Mouse (Mus musculus) thymus, adult 2 months (tissue): ENCODE data around the gene Arfgef2. TPM values are rescaled to one million over a fixed set of nuclear protein-coding genes. Genes with fewer than 3 reads are reported as not detected.

Experiments
- DNase-seq: peaks from one replicate; pipeline ENCODE4 v3.0.0; 2021
- H3K27ac ChIP-seq: fragments of 200-500 bp; 2 replicates; pipeline ENCODE4 v1.5.1; 2012; ENCODE audit warnings: low read length, control low read depth; ENCODE audit not compliant: control insufficient read depth, insufficient read depth
- H3K27me3 ChIP-seq: fragments of 200-500 bp; 2 replicates; pipeline ENCODE4 v1.6.1; 2012; ENCODE audit warnings: mild to moderate bottlenecking, low read length, moderate library complexity, mixed read lengths; ENCODE audit not compliant: control insufficient read depth, insufficient read depth
- H3K36me3 ChIP-seq: fragments of 200-500 bp; 2 replicates; pipeline ENCODE4 v1.6.1; 2012; ENCODE audit warnings: mild to moderate bottlenecking, low read length, moderate library complexity; ENCODE audit not compliant: control insufficient read depth, insufficient read depth
- H3K4me1 ChIP-seq: fragments of 200-500 bp; replicated peaks from 2 replicates; pipeline ENCODE4 v1.6.1; 2012; ENCODE audit warnings: low read length; ENCODE audit not compliant: control insufficient read depth, insufficient read depth
- H3K4me3 ChIP-seq: fragments of 200-500 bp; 2 replicates; pipeline ENCODE4 v1.5.1; 2012; ENCODE audit warnings: mild to moderate bottlenecking, low read length, control low read depth, moderate library complexity; ENCODE audit not compliant: control insufficient read depth, insufficient read depth
- CTCF ChIP-seq: fragments of 200-500 bp; IDR thresholded peaks from 2 replicates; pipeline ENCODE4 v1.5.1; 2012; ENCODE audit warnings: mild to moderate bottlenecking, control low read depth, low read length, moderate library complexity, borderline replicate concordance; ENCODE audit not compliant: control insufficient read depth, poor library complexity, insufficient read depth; ENCODE audit errors: extremely low read depth
- POLR2A ChIP-seq: fragments of 200-500 bp; IDR thresholded peaks from 2 replicates; pipeline ENCODE4 v1.6.1; 2012; ENCODE audit warnings: mild to moderate bottlenecking, low read length, control low read depth, moderate library complexity; ENCODE audit not compliant: control insufficient read depth, poor library complexity, insufficient read depth; ENCODE audit errors: extremely low read depth
- WGBS: fragments of 180-500 bp; shearing (Covaris S2); methylation state at CpG from one replicate; pipeline ENCODE4 v1.1.7; 2018; 5-methylcytosine and 5-hydroxymethylcytosine counted together
- polyA plus RNA-seq: library from polyadenylated mRNA; depleted of rRNA; stranded (reverse); fragments of >200 nt; gene quantifications from 2 replicates; pipeline ENCODE4 v1.2.3, GENCODE M21; 2012

Gene Arfgef2
- polyA plus RNA-seq, 1 experiment, result 18.7 TPM

- no peak for DNase-seq
- TF ChIP-seq POLR2A (no peak), CTCF (no peak)
- H3K27ac ChIP-seq, result no peak overlapping the region
- H3K4me3 ChIP-seq, result no peak overlapping the region
- H3K27me3 ChIP-seq, result no peaks in the 10 kb centered on the region
- no peaks in the 10 kb centered on the region for H3K36me3 ChIP-seq
- H3K4me1 ChIP-seq, result peaks cover 14% of the 10 kb centered on the region
- WGBS, result 84% methylated on average over 12 of the region's 12 CpGs
These were observed 22.9 kb downstream of the Arfgef2 start for GRCm38 (mm10) chr2:166828306-166828705.

DNA sequence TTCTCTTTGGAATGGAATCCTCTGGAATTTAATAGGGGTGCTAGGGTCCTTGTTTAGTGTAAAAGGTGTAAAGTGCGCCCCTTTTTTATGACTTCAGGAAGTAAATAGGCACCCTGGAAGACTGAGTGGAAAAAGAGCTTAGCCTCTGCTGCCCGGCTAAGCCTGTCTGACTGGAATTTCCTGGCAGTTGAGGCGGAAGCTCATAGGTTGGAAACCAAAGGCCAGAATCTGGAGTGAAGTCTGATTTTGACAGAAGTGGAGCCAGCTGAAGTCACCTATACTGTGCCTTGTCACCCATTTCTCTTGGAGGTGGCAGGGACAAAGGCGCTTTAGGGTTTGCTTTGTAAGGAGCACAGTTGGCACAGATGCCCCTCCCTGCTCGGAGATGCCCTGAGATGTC, 25.0 kb downstream of the Arfgef2 start:
- DNase-seq, result no peak
- peaks cover under 1% of the 10 kb centered on the region; the same call in 1 of the 2 replicates for H3K36me3 ChIP-seq
- H3K4me1 ChIP-seq, result peaks cover 11% of the 10 kb centered on the region
- no peaks in the 10 kb centered on the region for H3K27me3 ChIP-seq
- H3K27ac ChIP-seq, result no peak overlapping the region
- 96% methylated on average over 5 of the region's 5 CpGs for WGBS
- no peak overlapping the region for H3K4me3 ChIP-seq
- TF ChIP-seq CTCF (no peak), POLR2A (no peak)

DNA sequence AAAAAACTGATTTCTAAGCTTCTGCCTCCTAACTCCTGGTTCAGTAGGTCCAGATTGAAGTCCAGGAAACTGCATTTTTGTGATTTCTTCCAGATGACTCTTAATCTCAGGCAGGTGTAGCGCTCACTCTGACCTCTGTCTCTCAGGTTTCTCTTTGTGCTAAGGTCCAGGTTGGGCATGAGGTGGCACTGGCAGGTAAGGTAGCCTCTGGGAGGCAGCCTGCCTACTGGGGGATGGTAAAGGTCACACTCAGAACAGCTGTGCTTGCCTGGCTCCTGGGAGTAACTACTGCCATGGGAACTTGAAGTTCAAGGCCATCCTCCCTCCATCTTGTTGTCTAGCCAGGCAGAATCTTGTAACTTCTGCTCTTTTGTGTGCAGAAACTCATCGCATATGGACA, 28.7 kb downstream of the Arfgef2 start:
- Histone ChIP-seq H3K36me3 (peaks cover 18% of the 10 kb centered on the region), H3K27ac (no peak overlapping the region), H3K27me3 (no peaks in the 10 kb centered on the region), H3K4me3 (no peak overlapping the region), H3K4me1 (no peaks in the 10 kb centered on the region)
- 98% methylated on average over 2 of the region's 2 CpGs for WGBS
- no peak for TF ChIP-seq POLR2A
- no peak for TF ChIP-seq CTCF
- DNase-seq, result no peak

GRCm38 (mm10) chr2:166834796-166835195, 29.4 kb downstream of the Arfgef2 start:
- TF ChIP-seq POLR2A (no peak), CTCF (no peak)
- WGBS, result 98% methylated on average over 4 of the region's 4 CpGs
- Histone ChIP-seq H3K27ac (no peak overlapping the region), H3K36me3 (peaks cover 18% of the 10 kb centered on the region), H3K4me1 (no peaks in the 10 kb centered on the region), H3K4me3 (no peak overlapping the region), H3K27me3 (no peaks in the 10 kb centered on the region)
- no peak for DNase-seq

DNA sequence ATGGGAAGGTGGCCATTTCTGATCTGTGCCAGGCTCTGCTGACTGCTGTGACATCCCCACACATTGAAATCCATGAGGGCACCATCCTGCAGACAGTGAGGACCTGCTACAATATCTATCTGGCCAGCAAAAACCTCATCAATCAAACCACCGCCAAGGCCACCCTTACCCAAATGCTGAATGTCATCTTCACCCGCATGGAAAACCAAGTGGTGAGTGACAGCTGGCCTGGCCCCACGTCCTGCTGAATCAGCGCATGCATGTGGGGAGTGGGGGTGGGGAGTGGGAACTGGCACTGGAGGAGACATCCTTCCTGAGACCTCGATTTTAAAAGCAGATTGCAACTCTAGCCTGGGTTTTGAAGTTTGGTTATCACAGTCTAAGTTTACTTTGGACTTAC, 30.2 kb downstream of the Arfgef2 start:
- no peak for DNase-seq
- TF ChIP-seq POLR2A (no peak), CTCF (no peak)
- H3K27me3 ChIP-seq, result no peaks in the 10 kb centered on the region
- peaks cover 18% of the 10 kb centered on the region for H3K36me3 ChIP-seq
- H3K4me3 ChIP-seq, result no peak overlapping the region
- H3K27ac ChIP-seq, result no peak overlapping the region
- 52% methylated on average over 5 of the region's 5 CpGs for WGBS
- no peaks in the 10 kb centered on the region for H3K4me1 ChIP-seq

GRCm38 (mm10) chr2:166841813-166842212, 36.4 kb downstream of the Arfgef2 start:
- H3K4me1 ChIP-seq, result no peaks in the 10 kb centered on the region
- no peak overlapping the region for H3K4me3 ChIP-seq
- H3K27me3 ChIP-seq, result no peaks in the 10 kb centered on the region
- WGBS, result 88% methylated on average over 4 of the region's 4 CpGs
- no peak for DNase-seq
- H3K27ac ChIP-seq, result no peak overlapping the region
- H3K36me3 ChIP-seq, result peaks cover 3% of the 10 kb centered on the region; the same call in 1 of the 2 replicates
- no peak for TF ChIP-seq CTCF
- TF ChIP-seq POLR2A, result no peak

- H3K4me3 ChIP-seq, result no peak overlapping the region
- DNase-seq, result no peak
- no peak for TF ChIP-seq CTCF
- no peak for TF ChIP-seq POLR2A
- H3K4me1 ChIP-seq, result no peaks in the 10 kb centered on the region
- no peak overlapping the region for H3K27ac ChIP-seq
- H3K27me3 ChIP-seq, result no peaks in the 10 kb centered on the region
- H3K36me3 ChIP-seq, result peaks cover 25% of the 10 kb centered on the region
- WGBS, result 94% methylated on average over 11 of the region's 11 CpGs
These were observed 45.3 kb downstream of the Arfgef2 start for GRCm38 (mm10) chr2:166850691-166851090.
